Mouse (Mus musculus) G1E (cell line): ENCODE results near the gene Tex264.

Experiments
- CTCF ChIP-seq: IDR thresholded peaks from 2 replicates; pipeline ENCODE4 v1.5.1; 2012; ENCODE audit warnings: low read depth, low read length, inconsistent platforms, mixed read lengths
- GATA1 ChIP-seq: IDR thresholded peaks from 2 replicates; pipeline ENCODE4 v1.6.1; 2012; ENCODE audit warnings: borderline replicate concordance, low read length, inconsistent platforms, mixed read lengths
- GATA2 ChIP-seq: IDR thresholded peaks from 2 replicates; pipeline ENCODE4 v1.6.1; 2012; ENCODE audit warnings: low read depth, low read length, inconsistent platforms, borderline replicate concordance

- no peak for TF ChIP-seq GATA1
- TF ChIP-seq GATA2, result no peak
- no peak for TF ChIP-seq CTCF
Measured at GRCm38 (mm10) chr9:106673860-106674259, 11.9 kb downstream of the Tex264 start.
